Mouse (Mus musculus) midbrain, postnatal 0 days (tissue): Measurements from ENCODE around the gene Dlg1. TPM values are rescaled to one million over a fixed set of nuclear protein-coding genes. Genes with fewer than 3 reads are reported as not detected.

Experiments
- ATAC-seq: fragments of 200-750 bp; cut with Nextera tagmentation; 2 replicates; pipeline ENCODE4 v1.8.0; 2017; ENCODE audit warnings: moderate number of reproducible peaks, mild to moderate bottlenecking, moderate TSS enrichment, moderate library complexity; ENCODE audit not compliant: low FRiP score
- DNase-seq: peaks from one replicate; pipeline ENCODE4 v3.0.0-alpha.2; 2015; ENCODE audit warnings: low spot score
- H3K27ac ChIP-seq: fragments of 300-500 bp; sonication (generic); 2 replicates; pipeline ENCODE4 v1.5.1; 2014; ENCODE audit warnings: low read depth, mild to moderate bottlenecking, low read length, mixed read lengths
- H3K27me3 ChIP-seq: fragments of 300-500 bp; sonication (generic); 2 replicates; pipeline ENCODE4 v1.6.1; 2014; ENCODE audit warnings: low read length, control low read depth, mixed read lengths; ENCODE audit not compliant: insufficient read depth
- H3K36me3 ChIP-seq: fragments of 300-500 bp; sonication (generic); 2 replicates; pipeline ENCODE4 v1.6.1; 2014; ENCODE audit warnings: low read length, control low read depth, mixed read lengths; ENCODE audit not compliant: insufficient read depth
- H3K4me1 ChIP-seq: fragments of 300-500 bp; sonication (generic); 2 replicates; pipeline ENCODE4 v1.6.1; 2014; ENCODE audit warnings: mild to moderate bottlenecking, control low read depth, antibody characterized with exemption, low read length, mixed read lengths; ENCODE audit not compliant: insufficient read depth
- H3K4me2 ChIP-seq: fragments of 300-500 bp; sonication (generic); 2 replicates; pipeline ENCODE4 v1.6.1; 2014; ENCODE audit warnings: low read depth, mild to moderate bottlenecking, low read length, mixed read lengths; ENCODE audit not compliant: poor library complexity, severe bottlenecking
- H3K4me3 ChIP-seq: fragments of 300-500 bp; sonication (generic); 2 replicates; pipeline ENCODE4 v1.5.1; 2014; ENCODE audit warnings: low read depth, mild to moderate bottlenecking, low read length, moderate library complexity
- H3K9ac ChIP-seq: fragments of 300-500 bp; sonication (generic); replicated peaks from 2 replicates; pipeline ENCODE4 v1.6.1; 2014; ENCODE audit warnings: mild to moderate bottlenecking, low read length, moderate library complexity, mixed read lengths; ENCODE audit not compliant: poor library complexity, severe bottlenecking
- H3K9me3 ChIP-seq: fragments of 300-500 bp; sonication (generic); 2 replicates; pipeline ENCODE4 v1.6.1; 2016; ENCODE audit warnings: low read length, control low read depth
- CTCF ChIP-seq: IDR thresholded peaks from 2 replicates; pipeline ENCODE4 v1.5.1; 2016; ENCODE audit warnings: antibody characterized with exemption, mild to moderate bottlenecking
- WGBS: fragments of 180-500 bp; shearing (Covaris S2); extraction: QIAGEN DNeasy Blood & Tissue Kit; methylation state at CpG from one replicate; pipeline ENCODE4 v1.1.7; 2014; 5-methylcytosine and 5-hydroxymethylcytosine counted together
- polyA plus RNA-seq: library from polyadenylated mRNA; unstranded; fragments of >200 nt; fragmentation: Nextera tagmentation; extraction: Ambion mirVana; gene quantifications from 2 replicates; pipeline ENCODE4 v1.2.1, GENCODE M21; 2015
- total RNA-seq: library from RNA; depleted of rRNA; stranded (reverse); fragments of >200 nt; gene quantifications from 2 replicates; pipeline ENCODE4 v1.2.3, GENCODE M21; 2014

The Dlg1 gene
- total and polyA plus RNA-seq, 2 experiments from 2014 or later, result 10.9 to 24.8 TPM

DNA sequence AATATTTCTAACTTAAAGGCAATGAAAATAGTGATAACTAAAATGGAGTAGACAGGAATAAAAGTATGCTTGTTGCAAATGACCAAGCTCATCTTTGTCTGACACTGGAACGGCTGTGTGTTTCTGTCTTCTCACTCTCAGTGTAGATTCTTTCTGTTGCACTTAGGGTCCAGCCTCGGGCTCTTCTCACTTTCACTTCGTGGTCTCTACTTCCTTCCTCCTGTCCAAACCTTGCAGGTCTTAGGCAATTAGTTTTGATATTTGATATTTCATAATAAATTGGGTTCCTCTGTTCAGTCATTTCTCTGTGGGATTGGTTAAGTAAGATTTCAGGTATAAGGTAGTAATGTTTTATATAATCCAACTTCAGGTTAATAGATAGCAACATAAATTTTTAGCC, 140.4 kb downstream of the Dlg1 start:
- Histone ChIP-seq H3K4me3 (no peak overlapping the region), H3K4me1 (no peaks in the 10 kb centered on the region), H3K9me3 (no peaks in the 10 kb centered on the region), H3K27ac (no peak overlapping the region), H3K4me2 (no peak overlapping the region), H3K9ac (no peak overlapping the region), H3K27me3 (no peaks in the 10 kb centered on the region), H3K36me3 (peaks cover 10% of the 10 kb centered on the region; the same call in 1 of the 2 replicates)
- DNase-seq, result no peak
- ATAC-seq, result no peak
- 90% methylated on average over 3 of the region's 3 CpGs for WGBS
- TF ChIP-seq CTCF, result no peak

DNA sequence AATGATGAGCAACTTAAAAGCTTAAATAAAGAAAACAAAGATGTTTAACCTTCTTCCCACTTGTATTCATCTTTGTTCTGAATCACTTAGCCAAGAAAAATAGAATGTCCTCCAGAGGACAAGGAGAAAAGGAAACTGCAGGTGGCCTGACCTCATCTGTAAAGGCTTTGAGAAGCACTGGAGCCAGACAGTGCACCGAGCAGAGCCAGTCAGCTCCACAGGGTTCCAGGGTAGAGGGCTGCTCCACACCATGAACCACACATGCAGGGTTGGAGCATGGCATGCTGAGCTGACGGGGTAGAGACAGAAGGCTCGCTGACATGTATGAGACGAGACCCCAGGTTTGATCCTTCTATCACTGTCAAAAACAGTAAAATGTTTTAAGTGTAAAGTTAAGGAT, 162.8 kb downstream of the Dlg1 start:
- DNase-seq (peak; percentile 21), ATAC-seq (no peak)
- H3K27me3 ChIP-seq, result no peaks in the 10 kb centered on the region
- no peak overlapping the region for H3K4me3 ChIP-seq
- H3K27ac ChIP-seq, result no peak overlapping the region
- no peak overlapping the region for H3K4me2 ChIP-seq
- no peak for TF ChIP-seq CTCF
- H3K36me3 ChIP-seq, result no peaks in the 10 kb centered on the region
- H3K9me3 ChIP-seq, result no peaks in the 10 kb centered on the region
- no peak overlapping the region for H3K9ac ChIP-seq
- no peaks in the 10 kb centered on the region for H3K4me1 ChIP-seq
- WGBS, result 29% methylated on average over 4 of the region's 4 CpGs

DNA sequence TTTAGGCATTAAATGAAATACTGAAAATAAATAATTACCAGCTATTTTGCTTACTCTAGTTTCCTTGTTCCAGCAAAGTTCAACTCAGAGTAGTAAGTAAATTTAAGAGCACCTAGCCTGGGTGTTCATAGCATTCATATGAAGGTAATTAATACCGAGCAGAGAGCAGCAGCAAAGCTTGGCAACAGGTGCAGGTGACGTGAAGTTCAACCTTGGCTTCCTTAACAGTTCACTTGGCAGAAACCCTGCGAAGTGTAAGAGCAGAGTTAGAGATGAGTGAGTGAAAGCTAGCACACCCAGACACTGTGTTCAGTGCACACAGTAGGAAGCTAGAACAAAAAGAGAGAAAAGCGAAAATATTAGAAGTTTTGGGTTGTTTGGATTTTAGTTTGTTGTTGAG, 167.5 kb downstream of the Dlg1 start:
- TF ChIP-seq CTCF, result no peak
- Histone ChIP-seq H3K27me3 (no peaks in the 10 kb centered on the region), H3K9ac (no peak overlapping the region), H3K36me3 (no peaks in the 10 kb centered on the region), H3K4me3 (no peak overlapping the region), H3K27ac (no peak overlapping the region), H3K4me2 (no peak overlapping the region), H3K4me1 (no peaks in the 10 kb centered on the region), H3K9me3 (no peaks in the 10 kb centered on the region)
- ATAC-seq (no peak), DNase-seq (no peak)
- 92% methylated on average over 4 of the region's 4 CpGs for WGBS

DNA sequence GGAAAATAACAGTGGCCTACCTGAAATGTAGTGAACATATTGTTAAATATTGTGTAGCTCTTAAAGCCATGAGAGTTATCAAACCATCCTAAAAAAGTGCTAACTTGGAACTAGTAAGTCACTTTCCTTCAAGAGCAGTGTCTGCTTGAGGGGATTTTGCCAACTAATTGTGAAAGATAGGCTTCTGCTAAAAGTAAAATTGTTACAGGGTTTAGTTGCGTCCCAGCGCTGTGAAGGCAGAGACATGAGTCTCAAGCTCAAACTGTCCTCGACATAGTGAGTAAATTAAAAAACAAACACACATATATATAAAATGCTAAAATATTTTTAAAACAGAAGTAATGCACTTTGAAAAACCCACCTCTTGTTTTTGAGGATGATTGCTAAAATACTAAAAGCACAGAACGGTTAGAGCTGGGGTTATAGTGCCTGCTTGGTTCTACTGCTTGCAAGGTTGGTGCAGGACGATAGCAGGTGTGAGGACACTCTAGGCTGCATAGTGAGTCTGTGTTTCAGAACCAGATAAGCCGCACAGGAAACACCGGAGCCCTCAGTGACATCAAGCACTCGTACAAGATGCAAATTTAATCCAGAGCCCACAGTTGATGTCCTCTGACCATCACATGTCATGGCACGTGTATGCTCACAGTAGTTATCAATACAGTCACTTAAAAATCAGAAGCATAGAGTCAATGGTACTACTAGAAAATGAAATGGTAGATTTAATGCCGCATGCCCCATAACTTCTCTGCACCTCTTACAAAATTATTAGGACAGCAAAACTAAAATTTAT, 169.6 kb downstream of the Dlg1 start:
- 91% methylated on average over 10 of the region's 10 CpGs for WGBS
- H3K27ac ChIP-seq, result no peak overlapping the region
- H3K4me2 ChIP-seq, result no peak overlapping the region
- H3K9ac ChIP-seq, result no peak overlapping the region
- H3K4me3 ChIP-seq, result no peak overlapping the region
- no peak for DNase-seq
- no peaks in the 10 kb centered on the region for H3K36me3 ChIP-seq
- H3K4me1 ChIP-seq, result no peaks in the 10 kb centered on the region
- no peak for ATAC-seq
- H3K9me3 ChIP-seq, result no peaks in the 10 kb centered on the region
- no peak for TF ChIP-seq CTCF
- H3K27me3 ChIP-seq, result no peaks in the 10 kb centered on the region

DNA sequence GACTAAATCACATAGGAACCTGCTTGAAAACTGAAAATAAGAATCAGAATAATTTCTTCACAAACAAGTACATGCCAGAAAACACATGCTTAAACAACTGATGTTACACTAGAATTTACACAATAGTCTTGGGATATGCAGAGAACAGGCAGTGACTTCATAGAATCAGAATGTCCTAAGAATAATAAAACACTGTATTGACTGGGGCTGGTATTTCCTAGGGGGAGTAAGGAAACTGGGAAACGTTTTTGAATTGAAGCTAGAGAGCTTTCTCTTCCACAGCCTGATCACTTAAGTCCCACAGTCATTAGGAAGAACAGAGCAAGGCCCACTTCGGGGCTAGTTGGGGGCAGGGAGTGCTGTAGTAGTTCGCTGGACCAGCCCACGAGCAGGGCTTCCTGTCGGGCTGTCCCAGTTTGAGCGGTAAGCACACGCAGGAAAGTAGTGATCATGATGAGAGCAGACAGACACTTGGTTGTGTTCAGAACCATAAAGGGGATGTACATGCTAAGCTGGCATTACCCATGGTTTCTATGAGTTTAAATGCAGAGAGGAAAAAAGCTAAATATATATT, 170.9 kb downstream of the Dlg1 start:
- H3K27me3 ChIP-seq, result no peaks in the 10 kb centered on the region
- H3K9ac ChIP-seq, result no peak overlapping the region
- no peak for TF ChIP-seq CTCF
- no peaks in the 10 kb centered on the region for H3K4me1 ChIP-seq
- no peak overlapping the region for H3K27ac ChIP-seq
- H3K9me3 ChIP-seq, result no peaks in the 10 kb centered on the region
- no peak overlapping the region for H3K4me3 ChIP-seq
- 72% methylated on average over 7 of the region's 7 CpGs for WGBS
- no peaks in the 10 kb centered on the region for H3K36me3 ChIP-seq
- no peak for DNase-seq
- ATAC-seq, result no peak
- H3K4me2 ChIP-seq, result no peak overlapping the region

DNA sequence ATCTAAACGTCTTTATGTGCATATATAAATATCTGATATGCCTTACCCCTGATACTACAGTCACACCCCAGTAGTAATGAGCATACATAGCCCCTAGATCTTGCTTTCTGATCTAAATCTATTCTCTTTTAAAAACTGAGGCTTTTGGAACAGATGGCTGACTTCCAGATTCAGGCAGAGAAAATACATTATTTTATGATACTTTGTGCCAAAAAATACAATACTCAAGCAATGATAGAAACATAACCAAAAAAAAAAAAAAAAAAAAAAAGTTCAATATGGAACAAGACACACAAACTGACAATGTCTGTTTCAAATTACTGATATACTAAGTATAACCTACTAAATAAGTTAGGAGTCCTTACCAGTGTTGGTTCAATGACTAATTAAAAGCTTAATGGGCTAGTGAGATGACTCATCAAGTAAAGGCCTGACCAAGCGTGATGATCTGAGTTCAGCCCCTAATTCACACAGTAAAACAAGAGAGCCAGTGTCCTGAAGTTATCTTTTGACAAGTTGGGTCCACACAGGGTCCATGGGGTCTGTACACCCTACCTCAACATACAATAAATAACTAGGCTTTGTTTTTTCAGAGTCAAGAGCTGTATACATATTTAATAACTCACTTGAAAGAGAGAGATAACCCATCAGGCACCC, 171.5 kb downstream of the Dlg1 start:
- Histone ChIP-seq H3K4me3 (no peak overlapping the region), H3K27ac (no peak overlapping the region), H3K4me2 (no peak overlapping the region), H3K4me1 (no peaks in the 10 kb centered on the region), H3K9me3 (no peaks in the 10 kb centered on the region), H3K27me3 (no peaks in the 10 kb centered on the region), H3K36me3 (no peaks in the 10 kb centered on the region), H3K9ac (no peak overlapping the region)
- ATAC-seq (no peak), DNase-seq (no peak)
- WGBS, result 87% methylated on average over 2 of the region's 2 CpGs
- TF ChIP-seq CTCF, result no peak
